Mouse (Mus musculus) lung, postnatal 14 days (tissue): Measurements from ENCODE around the gene Gpr146.
"Not testable (repeated sequence)": the region's sequence is repeated elsewhere in the genome, so short reads cannot be mapped to it uniquely, and the experiment has no call there.

ENCODE experiments used
- DNase-seq: peaks from one replicate; pipeline ENCODE4 v3.0.0; 2021

Gene Gpr146

GRCm38 (mm10) chr5:139383234-139383633 is 5.7 kb downstream of the Gpr146 start:
- no peak for DNase-seq

- DNase-seq: no peak
These were observed 7.0 kb downstream of the Gpr146 start for GRCm38 (mm10) chr5:139384531-139384930.

GRCm38 (mm10) chr5:139386047-139386446 is 8.6 kb downstream of the Gpr146 start:
- DNase-seq: no peak

GRCm38 (mm10) chr5:139387329-139388194 is 10.1 kb downstream of the Gpr146 start:
- DNase-seq: peak; percentile 65

- no peak for DNase-seq
These were observed 10.7 kb downstream of the Gpr146 start for GRCm38 (mm10) chr5:139388195-139388570.

- no peak for DNase-seq
These were observed 11.5 kb downstream of the Gpr146 start for GRCm38 (mm10) chr5:139388694-139389675.

GRCm38 (mm10) chr5:139389676-139390061 is 12.2 kb downstream of the Gpr146 start:
- peak; percentile 80 for DNase-seq

GRCm38 (mm10) chr5:139390324-139391119 is 13.0 kb downstream of the Gpr146 start:
- not testable (repeated sequence) for DNase-seq

GRCm38 (mm10) chr5:139391309-139391990 is 14.0 kb downstream of the Gpr146 start:
- DNase-seq: no peak

- no peak for DNase-seq
These were observed 15.0 kb downstream of the Gpr146 start for GRCm38 (mm10) chr5:139392219-139393196.

- DNase-seq: no peak
These were observed 15.7 kb downstream of the Gpr146 start for GRCm38 (mm10) chr5:139393197-139393588.

- no peak for DNase-seq
These were observed 16.9 kb downstream of the Gpr146 start for GRCm38 (mm10) chr5:139394399-139394798.

GRCm38 (mm10) chr5:139395528-139395927 is 18.0 kb downstream of the Gpr146 start:
- DNase-seq: no peak

- DNase-seq: no peak
These were observed 19.9 kb downstream of the Gpr146 start for GRCm38 (mm10) chr5:139397359-139397916.

- DNase-seq: peak; percentile 95
These were observed 20.7 kb downstream of the Gpr146 start for GRCm38 (mm10) chr5:139397959-139398753.

GRCm38 (mm10) chr5:139398786-139399185 is 21.3 kb downstream of the Gpr146 start:
- no peak for DNase-seq

- DNase-seq: no peak
These were observed 22.5 kb downstream of the Gpr146 start for GRCm38 (mm10) chr5:139399991-139400390.

- no peak for DNase-seq
These were observed 24.6 kb downstream of the Gpr146 start for GRCm38 (mm10) chr5:139402106-139402505.

- no peak for DNase-seq
These were observed 26.3 kb downstream of the Gpr146 start for GRCm38 (mm10) chr5:139403692-139404260.
